Mouse (Mus musculus): Measurements from ENCODE around the gene Adgra1.
A peak's percentile ranks its signal among the peaks of the same experiment; 100 is the strongest.

The Adgra1 gene

GRCm38 (mm10) chr7:139850152-139850551, 16.2 kb downstream of the Adgra1 start:
- DNase-seq (ENCODE audit: low read depth, low spot score), result peak; percentile 67

DNA sequence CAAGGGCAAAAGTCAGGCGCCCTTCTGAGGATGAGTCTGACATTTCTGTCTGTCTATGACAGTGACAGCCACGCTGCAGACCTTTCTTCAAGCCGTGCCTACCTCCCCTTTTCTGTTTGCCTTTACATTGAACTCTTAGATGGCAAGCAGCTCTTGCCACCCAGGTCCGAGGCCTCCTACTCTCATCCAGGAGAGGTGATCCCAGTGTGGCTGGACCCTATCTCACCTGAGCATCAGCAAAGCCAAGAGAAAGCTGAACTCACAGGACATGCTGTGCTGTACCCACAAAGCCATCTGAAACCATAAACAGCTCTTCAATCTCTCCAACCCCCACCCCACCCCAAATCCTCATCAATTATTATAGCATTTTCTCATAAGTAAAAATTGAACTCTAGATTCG, 16.7 kb downstream of the Adgra1 start:
- no peak for DNase-seq (ENCODE audit: low read depth, low spot score)

- DNase-seq (ENCODE audit: low read depth, low spot score), result peak; percentile 84
Measured at GRCm38 (mm10) chr7:139851098-139851497, 17.1 kb downstream of the Adgra1 start.

DNA sequence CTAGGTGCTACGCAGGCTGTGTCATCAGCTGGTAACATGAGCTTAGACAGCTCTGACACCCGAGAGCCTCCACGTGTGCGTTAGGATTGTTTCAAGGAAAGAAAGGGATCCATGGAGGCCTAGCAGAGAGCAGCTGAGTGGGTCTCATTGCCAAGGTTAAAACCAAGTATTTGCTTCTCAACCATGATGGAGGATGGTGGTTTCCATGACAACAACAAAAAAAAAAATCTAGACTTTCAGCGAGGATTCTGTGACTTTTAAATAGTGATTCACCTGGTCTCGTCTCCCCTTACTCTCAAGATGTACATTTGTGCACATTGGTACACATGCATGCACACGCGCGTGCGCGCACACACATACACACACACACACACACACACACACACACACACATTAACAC, 21.3 kb downstream of the Adgra1 start:
- no peak for DNase-seq (ENCODE audit: low read depth, low spot score)

DNA sequence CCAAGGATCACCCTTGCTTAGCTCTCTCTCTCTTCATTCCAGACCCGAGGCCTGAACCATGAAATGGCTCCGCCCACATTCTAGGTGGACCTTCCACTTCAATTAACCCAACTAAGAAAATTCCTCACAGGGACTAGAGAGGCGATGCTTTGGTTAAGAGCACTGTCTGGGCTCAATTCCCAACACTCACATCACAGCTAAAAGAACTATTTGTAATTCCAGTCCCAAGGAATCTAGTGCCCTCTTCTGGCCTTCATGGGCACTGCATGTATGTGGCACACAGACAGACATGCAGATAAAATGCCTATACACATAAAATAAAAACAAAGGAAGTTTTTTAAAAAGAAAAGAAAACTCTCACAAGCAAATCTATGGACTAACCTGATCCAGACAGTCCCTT, 27.4 kb downstream of the Adgra1 start:
- peak; percentile 91 for DNase-seq (ENCODE audit: low read depth, low spot score)

DNA sequence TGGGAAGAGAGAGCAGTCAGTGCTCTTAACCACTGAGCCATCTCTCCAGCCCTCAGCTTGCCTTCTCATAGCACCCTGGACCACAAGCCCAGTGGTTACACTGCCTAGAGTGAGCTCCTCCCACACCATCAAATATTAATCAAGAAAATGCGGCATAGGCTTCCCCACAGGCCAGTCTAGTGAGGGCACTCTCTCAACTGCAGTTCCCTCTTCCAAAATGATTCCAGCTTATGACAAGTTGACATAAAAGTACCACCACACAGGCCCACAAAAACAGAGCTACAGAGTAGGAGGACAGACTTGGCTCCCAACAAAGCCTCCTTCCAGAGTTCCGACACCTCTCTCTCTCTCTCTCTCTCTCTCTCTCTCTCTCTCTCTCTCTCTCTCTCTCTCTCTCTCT, 29.1 kb downstream of the Adgra1 start:
- no peak for DNase-seq (ENCODE audit: low read depth, low spot score)

DNA sequence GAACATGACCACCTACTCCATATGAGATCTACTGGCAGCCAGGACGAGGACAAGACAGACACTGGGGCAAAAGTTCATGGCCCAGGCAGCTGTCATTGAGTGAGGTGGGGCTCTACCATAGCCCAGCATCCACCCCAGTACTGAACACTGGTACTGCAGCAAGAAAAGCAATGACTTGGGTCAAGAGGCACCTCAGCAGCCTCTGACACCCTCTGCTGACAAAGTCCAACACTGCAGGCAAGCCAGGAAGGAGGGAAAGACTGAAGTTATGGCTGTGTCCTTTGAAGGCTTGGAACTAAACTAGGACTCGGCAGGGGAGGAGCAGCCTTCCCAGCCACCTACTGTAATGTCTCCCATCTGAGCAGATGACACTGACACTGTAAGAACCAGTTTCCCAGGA, 30.3 kb downstream of the Adgra1 start:
- peak; percentile 52 for DNase-seq (ENCODE audit: low read depth, low spot score)

GRCm38 (mm10) chr7:139864871-139865270, 30.9 kb downstream of the Adgra1 start:
- DNase-seq (ENCODE audit: low read depth, low spot score), result no peak

GRCm38 (mm10) chr7:139871014-139871413, 37.0 kb downstream of the Adgra1 start:
- peak; percentile 25 for DNase-seq (ENCODE audit: low read depth, low spot score)

DNA sequence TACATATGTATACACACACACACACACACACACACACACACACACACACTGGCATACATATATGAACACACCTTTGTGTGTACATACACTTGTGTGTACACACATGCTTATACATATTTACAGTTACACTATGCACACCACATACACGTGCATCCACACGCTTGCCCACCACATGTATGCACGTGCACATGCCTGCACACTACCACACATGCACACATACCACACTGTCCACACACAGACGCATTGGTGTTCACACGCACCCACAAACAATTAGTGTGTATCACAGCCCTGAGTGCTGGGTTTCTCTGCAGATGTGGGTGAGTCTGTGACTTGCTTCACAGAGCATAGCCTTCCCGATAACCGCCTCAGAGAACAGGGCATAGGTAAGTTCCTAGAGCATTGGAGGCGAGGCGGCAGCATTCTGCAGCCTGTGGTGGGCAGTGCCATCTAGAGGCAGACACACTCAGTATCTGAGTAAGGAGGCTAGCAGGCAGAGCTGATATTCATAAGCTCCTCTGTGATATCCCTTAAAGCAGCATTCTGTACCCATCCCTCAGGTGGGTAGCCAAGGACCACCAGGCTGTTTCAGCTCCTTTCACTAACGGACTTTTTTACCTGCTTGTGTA, 43.3 kb downstream of the Adgra1 start:
- DNase-seq (ENCODE audit: low read depth, low spot score), result peak; percentile 86

DNA sequence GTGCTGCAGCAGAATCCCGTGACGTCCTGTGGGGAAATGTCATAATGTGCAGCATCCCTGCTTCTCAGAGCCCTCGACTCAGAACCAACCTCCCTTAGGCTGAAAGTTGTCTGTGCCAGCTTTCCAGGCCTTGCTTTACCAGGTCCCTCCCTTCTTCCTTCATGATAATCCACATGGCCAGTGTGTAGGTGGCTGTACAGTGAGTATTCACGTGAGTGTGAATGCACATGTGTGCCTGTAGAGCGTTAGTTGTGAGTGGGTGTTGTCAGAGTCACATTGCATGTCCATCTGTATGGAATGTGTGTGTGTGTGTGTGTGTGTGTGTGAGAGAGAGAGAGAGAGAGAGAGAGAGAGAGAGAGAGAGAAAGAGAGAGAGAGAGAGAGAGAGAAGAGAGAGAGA, 44.1 kb downstream of the Adgra1 start:
- peak; percentile 60 for DNase-seq (ENCODE audit: low read depth, low spot score)

GRCm38 (mm10) chr7:139878621-139879020, 44.6 kb downstream of the Adgra1 start:
- DNase-seq (ENCODE audit: low read depth, low spot score), result peak; percentile 63

GRCm38 (mm10) chr7:139883545-139883944, 49.6 kb downstream of the Adgra1 start:
- DNase-seq (ENCODE audit: low read depth, low spot score), result peak; percentile 68

DNA sequence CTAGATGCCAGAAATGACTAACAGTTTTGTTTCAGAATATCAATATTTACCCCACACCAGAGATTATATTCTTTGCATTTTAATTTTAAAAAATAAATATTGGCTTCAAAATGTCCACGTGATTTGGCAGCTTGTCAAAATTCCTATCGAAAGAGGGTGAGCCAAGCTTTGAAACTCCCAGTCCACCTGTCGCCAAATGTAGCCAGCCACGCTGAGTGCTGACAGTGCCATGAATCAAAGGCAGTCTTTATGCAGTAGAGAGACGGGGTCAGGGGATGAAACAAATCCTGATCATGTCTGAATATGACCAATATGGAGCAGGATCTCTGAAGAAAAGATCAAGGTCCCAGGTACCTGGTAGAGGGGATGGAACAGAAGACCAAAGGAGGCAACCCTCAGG, 57.8 kb downstream of the Adgra1 start:
- DNase-seq (ENCODE audit: low read depth, low spot score), result no peak

GRCm38 (mm10) chr7:139894655-139895557, 60.9 kb downstream of the Adgra1 start, which contains the start of gene Kndc1:
TSS of gene Kndc1 (plus strand) at chr7:139894696.
- peak; percentile 89 for DNase-seq (ENCODE audit: low read depth, low spot score)

GRCm38 (mm10) chr7:139896271-139896670, 62.3 kb downstream of the Adgra1 start:
- peak; percentile 58 for DNase-seq (ENCODE audit: low read depth, low spot score)

GRCm38 (mm10) chr7:139896796-139897195, 62.8 kb downstream of the Adgra1 start:
- peak; percentile 73 for DNase-seq (ENCODE audit: low read depth, low spot score)

DNA sequence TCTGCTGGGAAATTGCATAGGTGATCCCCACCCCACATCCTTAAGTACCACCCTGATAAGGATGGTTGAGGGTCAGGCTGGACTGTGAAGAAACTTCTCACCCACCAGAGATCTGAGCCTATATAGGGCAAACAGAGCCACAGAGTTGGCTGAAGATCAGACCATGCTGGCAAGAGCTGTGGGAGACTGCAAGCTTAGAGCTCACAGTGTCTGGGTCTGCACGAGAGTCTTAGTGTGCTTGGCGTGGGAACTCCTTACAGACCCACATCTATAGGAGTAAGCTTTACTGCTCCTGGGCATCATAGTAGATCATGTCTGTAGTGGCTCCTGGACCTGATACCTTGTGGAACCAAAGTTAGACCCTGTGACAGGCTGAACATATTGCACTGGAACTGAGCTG, 64.6 kb downstream of the Adgra1 start:
- DNase-seq (ENCODE audit: low read depth, low spot score), result peak; percentile 65

GRCm38 (mm10) chr7:139899505-139899904, 65.5 kb downstream of the Adgra1 start:
- peak; percentile 94 for DNase-seq (ENCODE audit: low read depth, low spot score)

DNA sequence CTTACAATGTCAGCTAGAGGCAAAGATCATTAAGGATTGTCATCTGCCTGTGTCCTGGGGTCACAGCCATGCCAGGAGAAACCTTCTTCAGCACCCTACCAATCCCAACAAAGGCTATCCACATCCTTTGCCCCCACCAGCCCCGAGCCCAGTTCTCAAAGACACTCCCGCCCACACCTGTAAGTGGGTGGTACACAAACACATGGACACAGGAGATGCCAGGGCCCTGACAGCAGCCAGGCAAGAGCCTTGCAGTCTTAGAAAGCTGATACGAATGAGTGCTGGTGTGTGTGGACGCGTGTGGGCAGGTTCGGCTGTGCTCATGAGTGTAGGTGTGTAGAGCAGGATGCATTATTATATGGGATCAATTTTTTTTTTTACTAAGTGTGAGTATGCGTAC, 66.5 kb downstream of the Adgra1 start:
- no peak for DNase-seq (ENCODE audit: low read depth, low spot score)

GRCm38 (mm10) chr7:139900896-139901295, 66.9 kb downstream of the Adgra1 start:
- peak; percentile 97 for DNase-seq (ENCODE audit: low read depth, low spot score)

GRCm38 (mm10) chr7:139901981-139902380, 68.0 kb downstream of the Adgra1 start:
- DNase-seq (ENCODE audit: low read depth, low spot score), result no peak

DNA sequence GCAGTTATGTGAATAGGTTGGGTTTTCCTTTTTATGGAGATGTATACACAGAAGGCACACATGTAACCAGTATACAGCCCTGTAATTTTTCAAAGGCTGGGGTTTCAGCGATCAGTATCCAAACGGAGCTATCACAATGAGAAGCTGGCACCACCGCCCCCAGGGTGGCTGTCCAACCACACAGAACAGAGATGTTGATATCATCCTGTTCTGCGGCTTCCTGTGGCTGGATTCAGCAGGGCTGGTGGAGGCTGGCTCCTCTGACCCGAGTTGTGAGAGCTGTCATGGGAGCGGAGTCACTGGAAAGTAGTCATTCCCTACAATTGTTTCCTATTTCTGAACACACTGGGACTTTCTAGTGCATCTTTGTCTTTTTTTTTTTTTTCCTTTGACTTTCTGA, 71.3 kb downstream of the Adgra1 start:
- DNase-seq (ENCODE audit: low read depth, low spot score), result peak; percentile 53

All from brain, adult 2 months (tissue).